Mouse (Mus musculus): Measurements from ENCODE around the gene Mms22l. TPM values are rescaled to one million over a fixed set of nuclear protein-coding genes. Genes with fewer than 3 reads are reported as not detected.

Mms22l gene
- total RNA-seq, 2 experiments from 2014 or later = 46.2 to 68.7 TPM

- no peak for ATAC-seq (replicated peaks; ENCODE audit: low FRiP score, poor library complexity, severe bottlenecking)
These were observed 113.3 kb downstream of the Mms22l start for GRCm38 (mm10) chr4:24609564-24609963.

GRCm38 (mm10) chr4:24620005-24620404, 123.8 kb downstream of the Mms22l start:
- ATAC-seq (replicated peaks; ENCODE audit: low FRiP score, poor library complexity, severe bottlenecking) = no peak

GRCm38 (mm10) chr4:24620440-24620839, 124.2 kb downstream of the Mms22l start:
- ATAC-seq (replicated peaks; ENCODE audit: low FRiP score, poor library complexity, severe bottlenecking) = no peak

- no peak for ATAC-seq (replicated peaks; ENCODE audit: low FRiP score, poor library complexity, severe bottlenecking)
These were observed 125.4 kb downstream of the Mms22l start for GRCm38 (mm10) chr4:24621422-24622187.

- no peak for ATAC-seq (replicated peaks; ENCODE audit: low FRiP score, poor library complexity, severe bottlenecking)
These were observed 129.8 kb downstream of the Mms22l start for GRCm38 (mm10) chr4:24625951-24626584.

GRCm38 (mm10) chr4:24626686-24627085, 130.4 kb downstream of the Mms22l start:
- ATAC-seq (replicated peaks; ENCODE audit: low FRiP score, poor library complexity, severe bottlenecking) = no peak

GRCm38 (mm10) chr4:24627871-24628270, 131.6 kb downstream of the Mms22l start:
- ATAC-seq (replicated peaks; ENCODE audit: low FRiP score, poor library complexity, severe bottlenecking) = no peak

GRCm38 (mm10) chr4:24630430-24630829, 134.2 kb downstream of the Mms22l start:
- ATAC-seq (replicated peaks; ENCODE audit: low FRiP score, poor library complexity, severe bottlenecking) = no peak

- no peak for ATAC-seq (replicated peaks; ENCODE audit: low FRiP score, poor library complexity, severe bottlenecking)
These were observed 135.1 kb downstream of the Mms22l start for GRCm38 (mm10) chr4:24631177-24631911.

- no peak for ATAC-seq (replicated peaks; ENCODE audit: low FRiP score, poor library complexity, severe bottlenecking)
These were observed 146.1 kb downstream of the Mms22l start for GRCm38 (mm10) chr4:24642306-24642705.

- ATAC-seq (replicated peaks; ENCODE audit: low FRiP score, poor library complexity, severe bottlenecking) = peak; percentile 90
These were observed 148.5 kb downstream of the Mms22l start for GRCm38 (mm10) chr4:24644735-24645134.

Measured in erythroid progenitor cell, adult 5-6 weeks (primary cell).